Mouse (Mus musculus): Measurements from ENCODE around the gene Tsen34. TPM values are rescaled to one million over a fixed set of nuclear protein-coding genes. Genes with fewer than 3 reads are reported as not detected.

The Tsen34 gene
- polyA plus RNA-seq, 1 experiment from 2014 or later = 270 TPM

GRCm38 (mm10) chr7:3665215-3666114, 27.2 kb upstream of the Tsen34 start, which contains the start of gene Leng1:
TSS of gene Leng1 (minus strand) at chr7:3665840.
- WGBS = 3% methylated on average over 45 of the region's 45 CpGs

DNA sequence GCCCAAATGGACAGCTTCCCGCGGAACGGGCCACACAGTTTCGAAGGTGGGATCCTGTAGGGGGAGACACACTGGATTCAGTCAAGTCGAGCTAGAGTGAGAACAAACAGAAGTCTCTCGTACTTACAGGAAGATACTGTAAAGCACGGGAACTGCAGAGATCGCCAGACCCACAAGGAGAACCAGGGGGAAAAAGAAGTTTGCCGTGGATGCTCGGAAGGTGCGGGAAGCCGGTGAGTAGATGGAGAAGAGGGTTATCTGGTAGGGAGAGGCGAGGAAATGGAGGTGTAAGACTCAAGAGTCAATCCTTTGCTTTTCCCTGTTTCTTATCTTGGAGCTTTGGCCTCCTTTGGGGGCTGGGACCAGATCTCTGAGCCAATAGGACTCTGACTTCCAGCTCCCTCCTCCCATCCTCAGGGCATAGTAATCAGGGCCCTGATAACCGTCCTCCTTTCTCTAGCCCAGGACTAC, 25.7 kb upstream of the Tsen34 start:
- no peak for ATAC-seq (ENCODE audit: insufficient number of reproducible peaks, low FRiP score, low TSS enrichment, low read depth)
- Histone ChIP-seq H3K9ac (no peak overlapping the region), H3K9me3 (no peaks in the 10 kb centered on the region), H3K4me1 (peaks cover 28% of the 10 kb centered on the region), H3K36me3 (peaks cover 13% of the 10 kb centered on the region), H3K27ac (no peak overlapping the region), H3K27me3 (no peaks in the 10 kb centered on the region), H3K4me2 (0 out of 2 replicates have a peak overlapping the region, but pooled peaks have one; percentile 10), H3K4me3 (no peak overlapping the region)
- WGBS = 21% methylated on average over 14 of the region's 14 CpGs

More at GRCm38 (mm10) chr7:3665215-3666114, 27.2 kb upstream of the Tsen34 start, which contains the start of gene Leng1:
- peak; percentile 97 for ATAC-seq (ENCODE audit: insufficient number of reproducible peaks, low FRiP score, low TSS enrichment, low read depth)
- peaks cover 28% of the 10 kb centered on the region for H3K4me1 ChIP-seq
- H3K4me3 ChIP-seq = peak within 1 kb of the TSS; percentile 73
- H3K27me3 ChIP-seq = no peaks in the 10 kb centered on the region
- H3K36me3 ChIP-seq = peaks cover 26% of the 10 kb centered on the region
- H3K9me3 ChIP-seq = no peaks in the 10 kb centered on the region
- H3K4me2 ChIP-seq = peak within 1 kb of the TSS; percentile 76
- peak within 1 kb of the TSS; percentile 87 for H3K9ac ChIP-seq
- peak within 1 kb of the TSS; percentile 94 for H3K27ac ChIP-seq

DNA sequence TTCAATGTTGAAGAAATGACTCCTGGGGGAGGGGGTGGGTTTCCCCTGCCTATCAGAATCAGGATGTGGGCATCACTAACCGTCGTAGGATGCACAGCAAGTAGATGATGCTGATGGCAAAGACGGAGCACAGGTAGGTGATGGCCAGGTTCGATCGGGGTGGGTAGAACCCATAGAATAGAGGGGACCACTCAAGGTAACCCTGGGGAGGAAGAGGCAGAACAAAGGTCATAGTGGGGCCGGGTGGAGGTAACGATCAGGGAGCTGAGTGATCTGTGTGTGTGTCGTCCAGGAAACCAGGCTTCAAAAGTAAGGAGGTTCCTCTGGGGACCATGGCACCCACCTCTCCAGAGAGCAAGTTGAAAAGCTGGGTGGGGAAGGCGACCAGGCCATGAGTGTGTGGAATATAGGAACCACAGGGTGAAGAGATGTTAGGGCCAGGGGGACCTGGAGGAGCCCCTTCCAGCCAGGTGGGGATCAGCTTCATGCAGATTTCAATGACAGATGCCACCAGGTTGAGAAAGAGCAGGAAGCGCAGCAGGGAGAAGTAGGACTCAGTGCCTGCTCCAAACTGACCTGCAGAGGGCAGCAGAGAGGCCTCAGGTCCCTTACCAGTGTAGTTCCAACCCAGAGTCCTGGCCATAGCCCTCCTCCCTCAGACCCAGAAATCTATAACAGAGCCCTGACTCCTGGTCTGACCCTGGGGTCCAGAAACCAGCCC, 18.0 kb upstream of the Tsen34 start:
- 72% methylated on average over 10 of the region's 10 CpGs for whole genome bisulfite sequencing
- no peaks in the 10 kb centered on the region for H3K27me3 ChIP-seq
- no peaks in the 10 kb centered on the region for H3K9me3 ChIP-seq
- peak; percentile 66; the same call in 1 of the 2 replicates for ATAC-seq (ENCODE audit: insufficient number of reproducible peaks, low FRiP score, low TSS enrichment, low read depth)
- H3K9ac ChIP-seq = no peak overlapping the region
- H3K4me2 ChIP-seq = no peak overlapping the region
- H3K4me1 ChIP-seq = no peaks in the 10 kb centered on the region
- no peak overlapping the region for H3K27ac ChIP-seq
- H3K4me3 ChIP-seq = no peak overlapping the region
- H3K36me3 ChIP-seq = peaks cover 9% of the 10 kb centered on the region

- H3K27ac ChIP-seq = no peak overlapping the region
- H3K9ac ChIP-seq = no peak overlapping the region
- H3K4me1 ChIP-seq = no peaks in the 10 kb centered on the region
- no peaks in the 10 kb centered on the region for H3K27me3 ChIP-seq
- ATAC-seq (ENCODE audit: insufficient number of reproducible peaks, low FRiP score, low TSS enrichment, low read depth) = no peak
- H3K4me3 ChIP-seq = no peak overlapping the region
- 77% methylated on average over 3 of the region's 3 CpGs for WGBS
- no peak overlapping the region for H3K4me2 ChIP-seq
- no peaks in the 10 kb centered on the region for H3K9me3 ChIP-seq
- peaks cover 11% of the 10 kb centered on the region for H3K36me3 ChIP-seq
Observed at GRCm38 (mm10) chr7:3675228-3675548, 17.5 kb upstream of the Tsen34 start.

DNA sequence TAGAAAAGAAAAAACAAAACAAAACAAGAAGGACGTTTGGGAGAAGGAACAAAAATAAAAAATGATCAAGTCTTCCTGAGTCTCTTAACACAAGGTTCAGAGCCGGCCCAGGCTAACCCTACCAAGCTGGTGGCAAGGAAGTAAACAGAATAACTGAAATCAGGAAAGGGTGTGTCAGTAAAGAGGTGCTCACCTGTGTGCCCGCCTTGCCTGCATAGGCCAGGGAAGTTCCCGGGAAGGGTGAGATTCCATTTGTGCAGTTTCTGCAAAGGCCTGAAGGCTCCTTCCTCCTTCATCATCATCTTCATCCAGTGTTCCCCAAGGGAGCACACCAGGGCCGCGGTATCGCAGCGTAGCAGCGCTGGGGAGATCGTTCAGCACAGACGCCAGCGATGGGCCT, 16.3 kb upstream of the Tsen34 start:
- 86% methylated on average over 12 of the region's 12 CpGs for WGBS
- Histone ChIP-seq H3K4me1 (no peaks in the 10 kb centered on the region), H3K27ac (no peak overlapping the region), H3K9me3 (no peaks in the 10 kb centered on the region), H3K9ac (no peak overlapping the region), H3K4me3 (no peak overlapping the region), H3K4me2 (no peak overlapping the region), H3K36me3 (peaks cover 17% of the 10 kb centered on the region), H3K27me3 (no peaks in the 10 kb centered on the region)
- no peak for ATAC-seq (ENCODE audit: insufficient number of reproducible peaks, low FRiP score, low TSS enrichment, low read depth)

DNA sequence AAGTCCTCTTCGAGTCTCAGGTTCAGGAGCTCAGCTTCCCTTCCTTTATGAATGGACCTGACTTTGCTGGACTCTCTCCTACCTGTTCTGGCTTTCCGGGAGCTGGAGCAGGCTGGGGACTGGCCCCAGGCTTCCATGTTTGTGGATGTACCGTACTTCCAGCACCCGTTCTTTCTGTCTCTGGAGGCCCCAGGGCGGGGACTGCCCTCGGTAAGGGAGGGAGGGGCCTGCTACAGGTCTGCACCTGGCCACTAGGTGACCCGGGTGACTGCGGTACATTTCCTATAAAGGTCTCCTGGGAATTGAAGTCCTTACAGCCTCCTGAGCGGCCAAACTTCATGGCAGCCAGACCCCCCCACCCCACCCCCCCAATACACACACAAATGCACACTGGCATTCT, 15.3 kb upstream of the Tsen34 start, which contains the start of gene Tmc4:
TSS of gene Tmc4 (minus strand) at position 212 of the 400 bp plus-strand sequence.
- no peaks in the 10 kb centered on the region for H3K4me1 ChIP-seq
- H3K27ac ChIP-seq = no peak within 1 kb of the TSS
- no peak within 1 kb of the TSS for H3K9ac ChIP-seq
- no peaks in the 10 kb centered on the region for H3K27me3 ChIP-seq
- H3K4me2 ChIP-seq = no peak within 1 kb of the TSS
- no peak within 1 kb of the TSS for H3K4me3 ChIP-seq
- no peaks in the 10 kb centered on the region for H3K9me3 ChIP-seq
- no peak for ATAC-seq (ENCODE audit: insufficient number of reproducible peaks, low FRiP score, low TSS enrichment, low read depth)
- H3K36me3 ChIP-seq = peaks cover 21% of the 10 kb centered on the region
- 44% methylated on average over 9 of the region's 9 CpGs for WGBS

GRCm38 (mm10) chr7:3683908-3684550, 8.6 kb upstream of the Tsen34 start:
- Histone ChIP-seq H3K9me3 (no peaks in the 10 kb centered on the region), H3K9ac (no peak overlapping the region), H3K4me3 (no peak overlapping the region), H3K27me3 (no peaks in the 10 kb centered on the region), H3K4me2 (no peak overlapping the region), H3K27ac (no peak overlapping the region), H3K4me1 (no peaks in the 10 kb centered on the region), H3K36me3 (peaks cover 62% of the 10 kb centered on the region)
- no peak for ATAC-seq (ENCODE audit: insufficient number of reproducible peaks, low FRiP score, low TSS enrichment, low read depth)
- WGBS = 87% methylated on average over 10 of the region's 10 CpGs

DNA sequence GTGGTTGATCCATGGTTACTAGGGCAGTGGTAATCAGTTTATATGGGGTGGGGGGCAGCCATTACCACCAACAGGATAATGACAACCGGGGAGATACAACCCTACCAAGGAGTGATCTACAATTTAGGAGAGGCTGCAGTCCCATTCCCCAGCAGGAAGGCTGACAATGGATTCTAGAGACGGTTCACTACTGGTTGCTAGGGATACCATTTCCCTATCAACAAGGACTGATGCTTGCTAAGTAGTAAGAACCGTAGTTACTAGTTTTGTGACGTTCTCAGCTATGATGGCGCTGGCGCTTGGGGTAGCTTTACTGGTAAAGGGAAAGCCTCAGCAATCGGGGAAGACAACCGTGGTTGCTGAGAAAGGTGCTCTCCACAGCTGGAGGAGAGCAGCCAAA, 8.0 kb upstream of the Tsen34 start:
- Histone ChIP-seq H3K27me3 (no peaks in the 10 kb centered on the region), H3K4me3 (no peak overlapping the region), H3K9me3 (no peaks in the 10 kb centered on the region), H3K27ac (no peak overlapping the region), H3K36me3 (peaks cover 64% of the 10 kb centered on the region), H3K4me1 (no peaks in the 10 kb centered on the region), H3K9ac (no peak overlapping the region), H3K4me2 (no peak overlapping the region)
- 93% methylated on average over 8 of the region's 8 CpGs for WGBS
- no peak for ATAC-seq (ENCODE audit: insufficient number of reproducible peaks, low FRiP score, low TSS enrichment, low read depth)

DNA sequence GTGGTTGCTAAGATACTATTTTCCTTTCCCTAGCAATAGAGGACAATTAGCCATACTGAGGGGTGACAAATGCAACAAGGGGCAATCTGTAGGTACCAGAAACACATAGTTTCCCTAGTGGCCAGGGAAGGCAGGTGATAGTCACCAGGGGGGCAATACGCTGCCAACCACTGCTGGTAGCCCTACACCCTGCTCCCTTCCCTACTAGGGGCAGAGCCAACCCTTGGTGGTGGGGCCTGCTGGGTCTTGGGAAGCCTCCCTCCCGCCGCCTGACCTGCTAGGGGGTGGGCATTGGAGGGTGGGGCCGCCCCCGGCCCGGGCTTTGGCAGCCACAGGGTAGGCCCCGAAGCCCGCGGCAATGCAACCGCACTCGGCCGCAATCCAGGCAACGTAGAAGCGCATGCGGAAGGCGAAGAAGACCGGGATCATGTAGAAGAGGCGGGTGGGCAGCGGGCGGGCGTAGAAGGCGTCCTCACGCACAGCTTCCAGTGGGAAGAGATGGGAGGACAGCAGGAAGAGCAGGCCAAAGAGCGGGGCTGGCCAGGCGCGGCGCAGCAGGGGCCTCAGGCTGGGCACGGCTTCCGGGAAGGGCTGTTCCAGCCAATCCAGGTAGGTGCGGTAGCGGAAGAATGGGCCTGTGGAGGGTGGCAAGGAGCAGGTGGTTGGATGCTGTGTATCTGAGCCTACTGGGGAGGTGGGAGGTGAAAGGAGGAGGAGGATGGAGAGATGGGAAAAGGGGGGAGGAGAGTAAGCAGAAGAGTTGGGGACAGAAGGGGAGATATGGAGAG, 7.1 kb upstream of the Tsen34 start:
- no peak overlapping the region for H3K4me3 ChIP-seq
- 86% methylated on average over 31 of the region's 31 CpGs for WGBS
- no peaks in the 10 kb centered on the region for H3K4me1 ChIP-seq
- no peaks in the 10 kb centered on the region for H3K9me3 ChIP-seq
- H3K4me2 ChIP-seq = no peak overlapping the region
- ATAC-seq (ENCODE audit: insufficient number of reproducible peaks, low FRiP score, low TSS enrichment, low read depth) = no peak
- H3K36me3 ChIP-seq = peaks cover 60% of the 10 kb centered on the region
- H3K27ac ChIP-seq = no peak overlapping the region
- no peak overlapping the region for H3K9ac ChIP-seq
- H3K27me3 ChIP-seq = no peaks in the 10 kb centered on the region

GRCm38 (mm10) chr7:3691919-3692318, 744 bp upstream of the Tsen34 start:
- Histone ChIP-seq H3K36me3 (peaks cover 31% of the 10 kb centered on the region), H3K9me3 (no peaks in the 10 kb centered on the region), H3K4me3 (peak overlapping the region; percentile 68), H3K4me1 (peaks cover 21% of the 10 kb centered on the region), H3K27ac (peak overlapping the region; percentile 99; the same call in 1 of the 2 replicates), H3K4me2 (peak overlapping the region; percentile 84), H3K27me3 (no peaks in the 10 kb centered on the region), H3K9ac (peak overlapping the region; percentile 80)
- WGBS = 22% methylated on average over 3 of the region's 3 CpGs
- ATAC-seq (ENCODE audit: insufficient number of reproducible peaks, low FRiP score, low TSS enrichment, low read depth) = no peak
